Mouse (Mus musculus) olfactory bulb, adult 2 months (tissue): Measurements from ENCODE around the gene Sult3a1.
"Not testable (repeated sequence)": the region's sequence is repeated elsewhere in the genome, so short reads cannot be mapped to it uniquely, and the experiment has no call there.

Experiments
- CTCF ChIP-seq: fragments of 200-500 bp; IDR thresholded peaks from 2 replicates; pipeline ENCODE4 v1.5.1; 2012; ENCODE audit warnings: low read depth, mild to moderate bottlenecking, low read length, moderate library complexity; ENCODE audit not compliant: insufficient read depth
- POLR2A ChIP-seq: fragments of 200-500 bp; IDR thresholded peaks from 2 replicates; pipeline ENCODE4 v1.6.1; 2012; ENCODE audit warnings: mild to moderate bottlenecking, low read depth, low read length, moderate library complexity; ENCODE audit not compliant: insufficient read depth

DNA sequence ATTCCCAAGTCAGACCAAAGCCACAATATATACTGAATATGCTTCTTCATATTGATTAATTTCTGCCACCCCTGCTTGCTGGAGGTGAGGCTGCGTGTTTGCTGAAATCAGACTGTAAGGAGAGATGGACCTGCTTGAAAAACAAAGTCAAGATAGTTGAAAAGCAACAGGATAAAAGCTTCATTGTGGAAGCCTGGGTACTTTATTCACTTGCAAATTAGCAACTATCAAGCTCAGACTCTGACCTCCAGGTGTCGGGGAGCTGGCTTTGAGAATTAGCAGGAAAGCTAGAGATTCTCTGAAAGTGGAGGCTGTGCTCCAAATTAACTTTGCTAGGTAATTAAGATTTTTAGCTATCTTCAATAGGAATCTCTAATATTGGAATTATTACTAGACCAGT lies 24.9 kb downstream of the Sult3a1 start:
- not testable (repeated sequence) for TF ChIP-seq POLR2A, CTCF
